Mouse (Mus musculus) megakaryocyte-erythroid progenitor cell, adult 5-6 weeks (primary cell): ENCODE data around the gene Osgep. TPM values are rescaled to one million over a fixed set of nuclear protein-coding genes. Genes with fewer than 3 reads are reported as not detected.
A peak's percentile ranks its signal among the peaks of the same experiment; 100 is the strongest.
"Not testable (repeated sequence)": the region's sequence is repeated elsewhere in the genome, so short reads cannot be mapped to it uniquely, and the experiment has no call there.

Experiments
- ATAC-seq: replicated peaks from 2 replicates; pipeline ENCODE4 v1.8.0; 2016; ENCODE audit warnings: mild to moderate bottlenecking, inconsistent platforms; ENCODE audit not compliant: severe bottlenecking, poor library complexity, low FRiP score, low TSS enrichment
- total RNA-seq, 2 experiments: library from RNA; stranded (forward) in 1 of 2; stranded (reverse) in 1 of 2; fragments of 200-1000, 215-1000 nt in 1 of 2; fragments of >200 nt in 1 of 2; fragmentation: Nextera tagmentation in 1 of 2; gene quantifications; 2 replicates each; pipeline ENCODE4 v1.2.3; 2014 to 2017

The Osgep gene
- total RNA-seq, 2 experiments from 2014 or later = 76.3 to 105 TPM

GRCm38 (mm10) chr14:50938119-50938908, 13.6 kb upstream of the Osgep start:
- no peak for ATAC-seq

- no peak for ATAC-seq
Observed at GRCm38 (mm10) chr14:50936649-50937048, 12.0 kb upstream of the Osgep start.

GRCm38 (mm10) chr14:50931493-50932020, 6.9 kb upstream of the Osgep start:
- no peak for ATAC-seq

GRCm38 (mm10) chr14:50930754-50931492, 6.2 kb upstream of the Osgep start, which contains the start of the genes Pip4p1 and Pnp:
Gene Pip4p1, minus strand, starts transcription at chr14:50930856.
Gene Pnp, plus strand, starts transcription at chr14:50931082.
- ATAC-seq = peak; percentile 96

GRCm38 (mm10) chr14:50930377-50930753, 5.7 kb upstream of the Osgep start:
- ATAC-seq = 0 out of 2 replicates have a peak, but pooled peaks have one; percentile 26

GRCm38 (mm10) chr14:50929951-50930350, 5.3 kb upstream of the Osgep start:
- ATAC-seq = no peak

GRCm38 (mm10) chr14:50927366-50927765, 2.7 kb upstream of the Osgep start:
- ATAC-seq = no peak

- peak; percentile 76 for ATAC-seq
Observed at GRCm38 (mm10) chr14:50925111-50925920, 623 bp upstream of the Osgep start.

- not testable (repeated sequence) for ATAC-seq
Observed at GRCm38 (mm10) chr14:50923437-50923836, 1.3 kb downstream of the Osgep start.

GRCm38 (mm10) chr14:50911356-50911755, 13.3 kb downstream of the Osgep start:
- ATAC-seq = no peak

GRCm38 (mm10) chr14:50908126-50908525, 16.6 kb downstream of the Osgep start:
- ATAC-seq = no peak

GRCm38 (mm10) chr14:50905327-50905726, 19.4 kb downstream of the Osgep start:
- not testable (repeated sequence) for ATAC-seq

- no peak for ATAC-seq
Observed at GRCm38 (mm10) chr14:50904828-50905129, 19.9 kb downstream of the Osgep start.

GRCm38 (mm10) chr14:50903973-50904827, 20.5 kb downstream of the Osgep start:
- peak; percentile 97 for ATAC-seq

GRCm38 (mm10) chr14:50897992-50898391, 26.7 kb downstream of the Osgep start:
- ATAC-seq = 0 out of 2 replicates have a peak, but pooled peaks have one; percentile 24

GRCm38 (mm10) chr14:50897374-50897765, 27.3 kb downstream of the Osgep start, which contains the start of gene Klhl33:
Gene Klhl33, minus strand, starts transcription at chr14:50897507.
- ATAC-seq = no peak

GRCm38 (mm10) chr14:50896747-50897373, 27.8 kb downstream of the Osgep start:
- no peak for ATAC-seq
